Mouse (Mus musculus) megakaryocyte, embryonic 14.5 days (primary cell): ENCODE measurements at regions not wholly inside any gene's neighbourhood (a gene's known extent, or its start where the extent isn't known, plus 50 kb on each side); places are given as distances from the start of the nearest gene placed in this dataset.

Experiments
- FLI1 ChIP-seq: IDR thresholded peaks from 2 replicates; pipeline ENCODE4 v1.6.1; 2012; ENCODE audit warnings: low read length, inconsistent platforms, mixed read lengths
- GATA1 ChIP-seq: IDR thresholded peaks from 3 replicates; pipeline ENCODE4 v1.6.1; 2012; ENCODE audit warnings: mixed read lengths, low read length, inconsistent platforms, borderline replicate concordance

GRCm38 (mm10) chr1:156999272-156999671, 59.8 kb upstream of the Ralgps2 start:
- TF ChIP-seq GATA1 (no peak), FLI1 (no peak)
